Mouse (Mus musculus) embryonic facial prominence, embryonic 13.5 days (tissue): ENCODE measurements at regions not wholly inside any gene's neighbourhood (a gene's known extent, or its start where the extent isn't known, plus 50 kb on each side); places are given as distances from the start of the nearest gene placed in this dataset.

Experiments used
- ATAC-seq: fragments of 200-750 bp; cut with Nextera tagmentation; 2 replicates; pipeline ENCODE4 v1.8.0; 2017; ENCODE audit warnings: low read depth; ENCODE audit not compliant: insufficient number of reproducible peaks, insufficient read depth, low FRiP score, low TSS enrichment
- H3K27ac ChIP-seq: fragments of 300-500 bp; sonication (generic); 2 replicates; pipeline ENCODE4 v1.5.1; 2015; ENCODE audit warnings: moderate library complexity, mild to moderate bottlenecking, inconsistent platforms
- H3K27me3 ChIP-seq: fragments of 300-500 bp; sonication (generic); 2 replicates; pipeline ENCODE4 v1.6.1; 2015; ENCODE audit warnings: mild to moderate bottlenecking, inconsistent platforms
- H3K36me3 ChIP-seq: fragments of 300-500 bp; sonication (generic); 2 replicates; pipeline ENCODE4 v1.6.1; 2015; ENCODE audit warnings: mild to moderate bottlenecking, inconsistent platforms
- H3K4me1 ChIP-seq: fragments of 300-500 bp; sonication (generic); 2 replicates; pipeline ENCODE4 v1.6.1; 2015; ENCODE audit warnings: inconsistent platforms
- H3K4me2 ChIP-seq: fragments of 300-500 bp; sonication (generic); 2 replicates; pipeline ENCODE4 v1.6.1; 2015; ENCODE audit warnings: moderate library complexity, mild to moderate bottlenecking, inconsistent platforms
- H3K4me3 ChIP-seq: fragments of 300-500 bp; sonication (generic); 2 replicates; pipeline ENCODE4 v1.5.1; 2015; ENCODE audit warnings: mild to moderate bottlenecking, inconsistent platforms
- H3K9ac ChIP-seq: fragments of 300-500 bp; sonication (generic); 2 replicates; pipeline ENCODE4 v1.6.1; 2015; ENCODE audit warnings: mild to moderate bottlenecking, inconsistent platforms
- H3K9me3 ChIP-seq: fragments of 300-500 bp; sonication (generic); 2 replicates; pipeline ENCODE4 v1.6.1; 2016; ENCODE audit warnings: inconsistent platforms
- WGBS: fragments of 180-500 bp; shearing (Covaris S2); methylation state at CpG from one replicate; pipeline ENCODE4 v1.1.7; 2015; ENCODE audit warnings: mixed read lengths; 5-methylcytosine and 5-hydroxymethylcytosine counted together

GRCm38 (mm10) chr2:51566554-51567246 is 60.6 kb upstream of the Tas2r134 start:
- H3K36me3 ChIP-seq: no peaks in the 10 kb centered on the region
- WGBS: 36% methylated on average over 7 of the region's 7 CpGs
- no peak overlapping the region for H3K27ac ChIP-seq
- ATAC-seq: no peak
- H3K9me3 ChIP-seq: no peaks in the 10 kb centered on the region
- H3K4me3 ChIP-seq: no peak overlapping the region
- H3K4me2 ChIP-seq: no peak overlapping the region
- peaks cover 20% of the 10 kb centered on the region for H3K4me1 ChIP-seq
- no peak overlapping the region for H3K9ac ChIP-seq
- no peaks in the 10 kb centered on the region for H3K27me3 ChIP-seq

- Histone ChIP-seq H3K36me3 (no peaks in the 10 kb centered on the region), H3K27ac (peak overlapping the region; percentile 66; the same call in 1 of the 2 replicates), H3K4me1 (peaks cover 20% of the 10 kb centered on the region), H3K9ac (no peak overlapping the region), H3K4me2 (no peak overlapping the region), H3K27me3 (no peaks in the 10 kb centered on the region), H3K4me3 (no peak overlapping the region), H3K9me3 (no peaks in the 10 kb centered on the region)
- no peak for ATAC-seq
- WGBS: 35% methylated on average over 5 of the region's 5 CpGs
Measured at GRCm38 (mm10) chr2:51563881-51564280, 63.4 kb upstream of the Tas2r134 start.

GRCm38 (mm10) chr2:51563240-51563639 is 64.1 kb upstream of the Tas2r134 start:
- H3K27ac ChIP-seq: peak overlapping the region; percentile 66
- no peak for ATAC-seq
- H3K4me2 ChIP-seq: no peak overlapping the region
- WGBS: 32% methylated on average over 1 of the region's 1 CpGs
- peaks cover 20% of the 10 kb centered on the region for H3K4me1 ChIP-seq
- H3K9ac ChIP-seq: no peak overlapping the region
- H3K36me3 ChIP-seq: no peaks in the 10 kb centered on the region
- H3K4me3 ChIP-seq: no peak overlapping the region
- no peaks in the 10 kb centered on the region for H3K27me3 ChIP-seq
- no peaks in the 10 kb centered on the region for H3K9me3 ChIP-seq

- Histone ChIP-seq H3K9me3 (no peaks in the 10 kb centered on the region), H3K36me3 (no peaks in the 10 kb centered on the region), H3K27me3 (no peaks in the 10 kb centered on the region), H3K4me3 (no peak overlapping the region), H3K4me2 (no peak overlapping the region), H3K4me1 (peaks cover 13% of the 10 kb centered on the region), H3K9ac (no peak overlapping the region), H3K27ac (no peak overlapping the region)
- ATAC-seq: no peak
- 21% methylated on average over 7 of the region's 7 CpGs for WGBS
Measured at GRCm38 (mm10) chr2:51550863-51551262, 76.4 kb upstream of the Tas2r134 start.

- Histone ChIP-seq H3K9me3 (no peaks in the 10 kb centered on the region), H3K4me3 (no peak overlapping the region), H3K4me2 (no peak overlapping the region), H3K9ac (no peak overlapping the region), H3K36me3 (no peaks in the 10 kb centered on the region), H3K4me1 (peaks cover 9% of the 10 kb centered on the region; the same call in 1 of the 2 replicates), H3K27ac (no peak overlapping the region), H3K27me3 (no peaks in the 10 kb centered on the region)
- WGBS: 82% methylated on average over 5 of the region's 5 CpGs
- ATAC-seq: no peak
Measured at GRCm38 (mm10) chr2:51549125-51549524, 78.2 kb upstream of the Tas2r134 start.

- ATAC-seq: no peak
- no peaks in the 10 kb centered on the region for H3K36me3 ChIP-seq
- 77% methylated on average over 3 of the region's 3 CpGs for WGBS
Measured at GRCm38 (mm10) chr2:51546181-51546580, 81.1 kb upstream of the Tas2r134 start.

GRCm38 (mm10) chr2:51543949-51544348 is 83.4 kb upstream of the Tas2r134 start:
- Histone ChIP-seq H3K4me3 (no peak overlapping the region), H3K4me1 (no peaks in the 10 kb centered on the region), H3K27me3 (no peaks in the 10 kb centered on the region), H3K9ac (no peak overlapping the region), H3K27ac (no peak overlapping the region), H3K36me3 (no peaks in the 10 kb centered on the region), H3K4me2 (no peak overlapping the region), H3K9me3 (no peaks in the 10 kb centered on the region)
- 76% methylated on average over 1 of the region's 1 CpGs for whole genome bisulfite sequencing
- no peak for ATAC-seq

More at GRCm38 (mm10) chr2:51546181-51546580, 81.1 kb upstream of the Tas2r134 start:
- Histone ChIP-seq H3K27ac (no peak overlapping the region), H3K4me3 (no peak overlapping the region), H3K4me1 (peaks cover 9% of the 10 kb centered on the region; the same call in 1 of the 2 replicates), H3K9ac (no peak overlapping the region), H3K27me3 (no peaks in the 10 kb centered on the region), H3K4me2 (no peak overlapping the region), H3K9me3 (no peaks in the 10 kb centered on the region)

GRCm38 (mm10) chr2:51542272-51542671 is 85.0 kb upstream of the Tas2r134 start:
- no peak overlapping the region for H3K9ac ChIP-seq
- ATAC-seq: no peak
- no peaks in the 10 kb centered on the region for H3K36me3 ChIP-seq
- no peak overlapping the region for H3K4me2 ChIP-seq
- no peaks in the 10 kb centered on the region for H3K4me1 ChIP-seq
- H3K27ac ChIP-seq: no peak overlapping the region
- H3K27me3 ChIP-seq: no peaks in the 10 kb centered on the region
- no peak overlapping the region for H3K4me3 ChIP-seq
- 77% methylated on average over 4 of the region's 4 CpGs for WGBS
- H3K9me3 ChIP-seq: no peaks in the 10 kb centered on the region

GRCm38 (mm10) chr2:51532709-51533414 is 94.4 kb upstream of the Tas2r134 start:
- no peak for ATAC-seq
- Histone ChIP-seq H3K9ac (no peak overlapping the region), H3K4me1 (peaks cover 24% of the 10 kb centered on the region), H3K4me3 (no peak overlapping the region), H3K9me3 (no peaks in the 10 kb centered on the region), H3K36me3 (no peaks in the 10 kb centered on the region), H3K4me2 (no peak overlapping the region), H3K27ac (peak overlapping the region; percentile 58; the same call in 1 of the 2 replicates), H3K27me3 (no peaks in the 10 kb centered on the region)
- WGBS: 33% methylated on average over 11 of the region's 11 CpGs

GRCm38 (mm10) chr2:51531106-51531839 is 96.0 kb upstream of the Tas2r134 start:
- H3K4me3 ChIP-seq: no peak overlapping the region
- H3K9ac ChIP-seq: no peak overlapping the region
- peak overlapping the region; percentile 58 for H3K27ac ChIP-seq
- peaks cover 24% of the 10 kb centered on the region for H3K4me1 ChIP-seq
- H3K9me3 ChIP-seq: no peaks in the 10 kb centered on the region
- H3K4me2 ChIP-seq: 0 out of 2 replicates have a peak overlapping the region, but pooled peaks have one; percentile 9
- no peaks in the 10 kb centered on the region for H3K27me3 ChIP-seq
- ATAC-seq: peak; percentile 76
- H3K36me3 ChIP-seq: no peaks in the 10 kb centered on the region
- WGBS: 5% methylated on average over 10 of the region's 10 CpGs

GRCm38 (mm10) chr2:51522766-51523165 is 104.5 kb upstream of the Tas2r134 start:
- WGBS: 55% methylated on average over 3 of the region's 3 CpGs
- Histone ChIP-seq H3K27me3 (no peaks in the 10 kb centered on the region), H3K4me2 (no peak overlapping the region), H3K27ac (no peak overlapping the region), H3K4me1 (no peaks in the 10 kb centered on the region), H3K9me3 (no peaks in the 10 kb centered on the region), H3K4me3 (no peak overlapping the region), H3K36me3 (no peaks in the 10 kb centered on the region), H3K9ac (no peak overlapping the region)
- no peak for ATAC-seq
